Mouse (Mus musculus): Measurements from ENCODE around the gene Man1b1.
A peak's percentile ranks its signal among the peaks of the same experiment; 100 is the strongest.

The Man1b1 gene

GRCm38 (mm10) chr2:25305587-25306359 is 26.4 kb upstream of the Man1b1 start:
- DNase-seq (ENCODE audit: low spot score in 2 of 2): no peak

GRCm38 (mm10) chr2:25310180-25310579 is 22.0 kb upstream of the Man1b1 start:
- DNase-seq (ENCODE audit: low spot score in 2 of 2): no peak

GRCm38 (mm10) chr2:25310969-25311368 is 21.2 kb upstream of the Man1b1 start:
- no peak for DNase-seq (ENCODE audit: low spot score in 2 of 2)

GRCm38 (mm10) chr2:25311491-25311891 is 20.6 kb upstream of the Man1b1 start:
- DNase-seq (ENCODE audit: low spot score in 2 of 2): no peak

GRCm38 (mm10) chr2:25318119-25318966 is 13.8 kb upstream of the Man1b1 start:
- DNase-seq (ENCODE audit: low spot score in 2 of 2): no peak

GRCm38 (mm10) chr2:25318971-25319773 is 13.0 kb upstream of the Man1b1 start, which contains the start of gene Grin1:
Grin1 (minus strand) TSS chr2:25319187.
- peak; percentile 92 for DNase-seq (ENCODE audit: low spot score in 2 of 2)

GRCm38 (mm10) chr2:25320084-25320483 is 12.1 kb upstream of the Man1b1 start:
- DNase-seq (ENCODE audit: low spot score in 2 of 2): no peak

- DNase-seq (ENCODE audit: low spot score in 2 of 2): no peak
Observed at GRCm38 (mm10) chr2:25326036-25326435, 6.1 kb upstream of the Man1b1 start.

GRCm38 (mm10) chr2:25328440-25328839 is 3.7 kb upstream of the Man1b1 start:
- DNase-seq (ENCODE audit: low spot score in 2 of 2): no peak

GRCm38 (mm10) chr2:25331470-25331869 is 668 bp upstream of the Man1b1 start:
- no peak for DNase-seq (ENCODE audit: low spot score in 2 of 2)

- DNase-seq (ENCODE audit: low spot score in 2 of 2): no peak
Observed at GRCm38 (mm10) chr2:25333569-25333968, 1.4 kb downstream of the Man1b1 start.

GRCm38 (mm10) chr2:25338303-25338702 is 6.2 kb downstream of the Man1b1 start:
- no peak for DNase-seq (ENCODE audit: low spot score in 2 of 2)

- no peak for DNase-seq (ENCODE audit: low spot score in 2 of 2)
Observed at GRCm38 (mm10) chr2:25348162-25348561, 16.0 kb downstream of the Man1b1 start.

GRCm38 (mm10) chr2:25349499-25349898 is 17.4 kb downstream of the Man1b1 start:
- DNase-seq (ENCODE audit: low spot score in 2 of 2): no peak

- no peak for DNase-seq (ENCODE audit: low spot score in 2 of 2)
Observed at GRCm38 (mm10) chr2:25350701-25351100, 18.6 kb downstream of the Man1b1 start.

GRCm38 (mm10) chr2:25354211-25354610 is 22.1 kb downstream of the Man1b1 start:
- no peak for DNase-seq (ENCODE audit: low spot score in 2 of 2)

GRCm38 (mm10) chr2:25355419-25356066 is 23.4 kb downstream of the Man1b1 start:
- DNase-seq (ENCODE audit: low spot score in 2 of 2): no peak

GRCm38 (mm10) chr2:25356208-25357079 is 24.3 kb downstream of the Man1b1 start, which contains the start of gene Dpp7:
Dpp7 (minus strand) TSS chr2:25356359.
- DNase-seq (ENCODE audit: low spot score in 2 of 2): peak; percentile 73 to 79

- no peak for DNase-seq (ENCODE audit: low spot score in 2 of 2)
Observed at GRCm38 (mm10) chr2:25359848-25360247, 27.7 kb downstream of the Man1b1 start.

GRCm38 (mm10) chr2:25363478-25364178 is 31.5 kb downstream of the Man1b1 start:
- DNase-seq (ENCODE audit: low spot score in 2 of 2): no peak

All from right cerebral cortex, postnatal 36 days (tissue).